Mouse (Mus musculus): ENCODE data around the gene Znrf1.

Znrf1 gene

DNA sequence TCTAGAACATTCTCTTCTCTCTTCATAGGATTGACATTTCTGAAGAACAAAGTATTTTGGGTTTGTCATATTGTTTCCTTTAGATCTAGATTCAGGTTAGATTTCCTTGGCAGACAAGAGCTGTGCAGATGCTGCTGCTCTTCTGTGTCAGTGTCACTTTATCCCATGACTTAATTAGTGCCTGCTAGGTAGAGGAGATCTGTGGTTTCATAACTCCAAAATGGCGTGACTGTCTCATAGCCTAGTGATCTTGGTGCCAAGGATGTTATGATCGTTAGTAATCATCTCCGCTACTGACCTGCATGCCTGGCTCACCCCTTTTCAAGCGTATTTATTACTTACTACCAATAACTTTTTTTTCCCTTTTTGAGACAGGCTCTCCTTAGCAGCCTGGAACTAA, 34.0 kb downstream of the Znrf1 start:
- DNase-seq (ENCODE audit: low spot score): no peak

DNA sequence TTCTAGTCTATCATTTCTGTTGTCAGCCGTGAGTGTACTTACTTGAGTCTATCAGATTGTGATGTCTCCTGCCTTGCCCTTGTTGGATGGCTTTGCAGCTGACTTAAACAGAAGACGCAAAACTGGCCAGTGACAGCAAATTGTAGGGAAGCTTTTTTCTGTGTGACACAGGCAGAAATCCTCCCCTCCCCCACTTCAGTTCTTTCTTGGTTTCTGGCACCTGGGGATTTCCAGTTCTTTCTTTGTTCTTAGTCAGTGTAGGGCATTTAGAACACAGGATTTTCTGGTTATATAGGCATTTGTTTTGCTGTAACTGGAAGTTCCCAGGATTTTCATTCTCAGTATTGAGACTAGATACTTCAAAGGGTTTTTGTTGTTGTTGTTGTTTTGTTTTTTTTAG, 34.5 kb downstream of the Znrf1 start:
- no peak for DNase-seq (ENCODE audit: low spot score)

DNA sequence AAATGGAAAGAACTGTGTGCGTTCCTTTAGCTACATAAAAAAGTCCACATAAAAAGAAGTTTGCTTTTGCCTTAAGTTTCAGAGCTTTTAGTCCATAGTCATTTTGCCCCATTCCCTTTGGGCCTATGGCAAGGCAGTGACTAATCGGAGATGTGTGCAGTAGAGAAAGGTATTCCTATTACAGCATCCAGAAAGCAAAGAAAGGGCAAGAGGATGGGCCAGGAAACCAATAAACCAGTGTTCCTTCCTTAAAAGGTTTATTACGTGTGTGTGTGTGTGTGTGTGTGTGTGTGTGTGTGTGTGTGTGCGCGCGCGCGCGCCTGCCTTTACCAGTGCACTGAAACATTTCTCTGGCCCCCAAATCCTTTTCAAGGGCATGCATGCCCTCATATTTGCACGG, 35.8 kb downstream of the Znrf1 start:
- no peak for DNase-seq (ENCODE audit: low spot score)

DNA sequence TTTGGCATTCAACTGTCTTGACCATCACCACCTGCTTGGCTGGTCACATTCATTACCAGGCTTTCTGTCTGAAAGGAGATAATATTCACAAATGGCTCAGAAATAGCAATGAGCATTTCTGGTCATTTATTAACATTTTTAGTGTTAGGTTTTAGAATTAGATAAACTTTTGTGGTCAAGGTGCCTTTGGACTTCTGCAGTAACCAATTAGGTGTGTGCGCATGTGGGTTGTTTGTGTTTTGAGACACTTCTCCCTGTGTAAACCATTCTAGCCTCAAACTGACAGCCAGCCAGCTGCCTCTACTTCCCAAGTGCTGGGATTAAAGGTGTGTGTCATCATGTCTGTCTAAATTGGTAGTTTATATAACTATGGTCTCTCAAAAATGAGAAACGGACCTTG, 36.5 kb downstream of the Znrf1 start:
- no peak for DNase-seq (ENCODE audit: low spot score)

DNA sequence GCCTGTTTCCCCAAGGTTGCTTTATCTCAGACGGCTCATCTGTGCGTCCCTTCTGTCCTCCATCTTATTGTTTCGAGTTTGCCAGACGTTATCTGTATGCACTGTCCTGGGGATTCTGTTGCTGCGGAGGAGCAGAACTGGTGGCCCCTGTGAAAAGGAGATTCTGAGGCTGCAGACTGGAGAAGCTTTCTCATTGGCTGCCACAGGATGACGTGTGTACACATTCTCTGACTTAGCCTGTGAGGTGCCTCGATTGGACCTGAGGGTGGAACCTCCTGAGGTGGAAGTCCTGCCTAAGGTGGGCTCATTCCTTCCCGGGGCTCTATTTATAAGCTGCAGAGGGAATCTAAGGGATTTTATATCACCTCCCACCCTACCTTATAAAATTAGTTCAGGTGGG, 37.7 kb downstream of the Znrf1 start:
- DNase-seq (ENCODE audit: low spot score): peak; percentile 24

DNA sequence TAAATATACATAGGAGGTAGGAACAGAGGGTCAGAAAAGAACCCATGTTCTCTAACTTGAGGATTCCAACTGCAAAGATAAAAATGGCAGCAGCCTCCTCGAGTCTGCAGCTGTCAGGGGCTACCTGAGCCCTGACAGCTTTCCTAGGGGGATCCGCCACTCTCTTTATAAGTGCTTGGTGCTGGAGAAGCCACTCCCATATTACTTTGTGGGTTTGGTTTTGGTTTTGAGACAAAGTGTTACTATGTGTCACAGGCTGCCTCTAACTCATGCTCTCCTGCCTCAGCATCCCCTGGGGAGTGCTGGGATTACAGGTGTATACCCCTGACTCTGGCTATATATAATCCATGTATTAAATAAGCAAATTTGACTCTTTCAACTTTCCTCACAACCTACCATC, 38.1 kb downstream of the Znrf1 start:
- DNase-seq (ENCODE audit: low spot score): peak; percentile 52

DNA sequence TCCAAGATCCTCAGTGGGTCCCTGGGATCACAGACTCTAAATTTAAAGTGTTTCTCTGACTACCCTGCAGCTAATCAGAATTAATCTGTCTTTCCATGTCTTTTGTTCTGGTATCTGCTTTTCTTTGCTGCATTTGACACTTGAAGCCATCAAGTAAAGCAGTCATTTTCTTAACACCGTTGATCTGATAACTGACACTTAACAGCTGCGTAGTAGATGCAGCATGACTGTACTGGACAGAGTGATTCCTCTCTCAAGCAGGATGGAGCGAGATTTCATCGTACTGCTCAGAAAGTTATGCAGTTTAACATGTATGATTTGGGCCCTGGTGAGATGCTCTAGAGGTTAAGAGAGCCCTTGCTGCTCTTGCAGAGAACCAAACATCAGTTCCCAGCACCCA, 39.6 kb downstream of the Znrf1 start:
- no peak for DNase-seq (ENCODE audit: low spot score)

DNA sequence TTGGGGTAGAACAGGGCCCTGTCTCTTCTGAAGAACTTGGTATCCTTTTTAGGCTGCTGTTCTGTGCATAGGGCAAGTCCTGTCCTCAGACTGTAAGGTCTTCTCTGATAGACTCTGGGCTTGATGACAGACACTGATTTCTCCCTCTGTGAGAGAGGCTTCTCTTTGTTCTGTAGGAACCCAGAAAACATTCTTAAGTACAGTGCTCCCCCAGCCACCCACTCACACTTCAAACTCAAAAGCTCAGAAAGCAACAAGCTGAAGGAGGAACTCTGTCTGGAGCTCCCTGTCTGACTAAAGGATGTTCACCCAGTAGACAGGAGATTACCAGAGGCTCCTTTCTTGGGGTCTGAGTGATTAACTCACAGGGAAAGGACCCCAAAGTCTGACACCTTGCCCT, 40.6 kb downstream of the Znrf1 start:
- no peak for DNase-seq (ENCODE audit: low spot score)

DNA sequence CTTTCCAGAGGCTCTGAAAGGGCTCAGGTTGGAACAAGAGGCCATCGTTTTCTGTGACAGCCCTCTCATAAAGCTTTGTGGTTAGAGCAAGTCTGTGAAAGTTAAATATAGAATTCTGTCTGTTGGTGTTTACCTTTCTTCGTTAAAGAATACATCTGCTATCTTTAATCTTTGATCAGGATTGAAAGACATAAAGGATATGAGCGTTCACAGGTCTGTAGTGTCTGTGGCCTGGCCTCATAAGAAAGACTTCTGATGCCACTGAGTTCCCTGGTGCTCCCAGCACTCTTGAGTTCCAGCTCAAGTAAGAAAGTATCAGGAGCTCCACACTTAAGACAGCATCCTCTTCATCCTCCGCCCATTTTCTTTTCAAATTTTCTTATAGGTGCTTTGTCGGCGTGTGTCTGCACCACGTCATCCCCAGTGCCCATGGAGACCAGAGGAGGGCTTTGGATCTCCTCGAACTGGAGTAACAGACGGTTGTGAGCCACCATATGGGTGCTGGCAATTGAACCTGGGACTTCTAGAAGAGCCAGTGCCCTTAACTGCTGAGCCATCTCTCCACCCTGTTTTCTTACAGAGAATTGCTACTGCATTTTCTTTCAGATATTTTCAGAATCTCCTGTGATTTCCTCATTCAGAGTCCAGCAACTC, 42.1 kb downstream of the Znrf1 start:
- no peak for DNase-seq (ENCODE audit: low spot score)

DNA sequence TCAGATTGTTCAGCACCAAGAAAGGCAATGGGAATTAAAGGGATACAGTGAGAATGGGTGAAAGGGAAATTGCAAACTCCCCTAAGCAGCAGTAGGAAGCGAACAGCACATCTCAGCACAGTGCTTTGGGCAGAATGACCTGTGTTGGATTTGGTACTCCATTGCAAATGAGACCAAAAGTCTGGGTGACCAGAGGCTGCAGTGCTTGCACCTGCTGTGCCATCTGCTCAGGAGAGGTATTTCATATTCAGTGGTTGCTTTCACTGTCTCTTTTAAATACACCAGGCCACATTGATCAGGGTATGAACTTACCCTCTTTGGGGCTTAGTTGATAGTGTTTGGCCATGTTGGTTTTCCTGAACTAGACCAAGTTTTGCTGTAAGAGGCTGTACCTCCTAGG, 43.4 kb downstream of the Znrf1 start:
- DNase-seq (ENCODE audit: low spot score): no peak

DNA sequence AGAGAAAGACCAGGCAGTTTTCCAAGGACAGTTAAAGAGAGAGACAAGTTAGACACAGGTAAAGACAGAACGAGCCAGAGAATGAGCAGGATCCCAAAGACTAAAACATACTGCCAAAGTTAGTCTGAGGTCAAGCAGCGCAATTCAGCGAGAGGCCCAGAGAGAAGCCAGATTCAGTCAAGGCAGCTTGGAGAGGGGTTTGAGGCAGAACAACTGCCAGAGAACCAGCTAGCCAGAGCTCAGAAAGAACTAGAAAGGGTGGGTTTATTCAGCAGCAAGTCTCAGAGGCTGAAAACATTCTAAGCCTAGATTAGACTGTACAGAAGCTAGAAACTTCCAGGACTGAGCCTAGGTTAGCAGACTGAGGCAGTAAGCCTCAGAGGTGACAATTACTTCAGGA, 44.4 kb downstream of the Znrf1 start:
- DNase-seq (ENCODE audit: low spot score): no peak

DNA sequence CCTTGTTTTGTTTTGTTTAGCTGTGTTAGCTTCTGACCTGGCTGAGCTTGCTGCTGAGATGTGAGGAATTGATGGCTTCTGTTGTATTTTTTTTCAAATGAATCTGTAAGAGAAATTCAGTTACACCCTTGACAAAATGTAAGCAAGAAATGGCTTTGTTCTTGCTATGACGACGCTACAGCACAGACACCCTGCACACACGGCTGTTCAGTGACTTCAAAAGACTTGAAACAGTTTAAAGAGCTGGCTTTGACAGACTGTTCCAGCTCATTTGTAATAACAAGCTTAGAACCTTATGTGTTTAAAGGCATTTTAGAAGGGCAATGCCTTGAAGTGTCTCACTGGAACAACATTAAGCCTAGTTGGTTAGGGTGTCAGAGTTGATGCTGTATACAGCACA, 46.5 kb downstream of the Znrf1 start:
- no peak for DNase-seq (ENCODE audit: low spot score)

DNA sequence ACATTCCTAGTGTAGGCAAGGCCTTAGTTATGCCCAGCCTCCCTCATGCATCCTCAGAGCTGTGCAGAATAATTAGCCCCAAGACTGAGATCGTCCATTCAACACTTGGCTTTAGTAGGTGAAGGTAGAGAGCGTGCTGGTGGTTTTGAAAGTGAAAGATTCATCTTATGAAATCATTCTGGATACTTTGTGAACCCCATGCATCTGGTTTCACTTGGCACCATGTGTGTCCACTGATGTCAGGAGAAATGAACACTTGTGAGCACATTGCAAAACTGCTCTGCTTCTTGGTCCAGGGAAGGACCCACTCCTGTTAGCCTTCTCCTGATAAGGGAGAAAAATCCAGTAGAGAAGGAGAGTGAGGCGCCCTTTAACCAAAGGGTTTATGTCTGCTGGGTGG, 49.0 kb downstream of the Znrf1 start:
- no peak for DNase-seq (ENCODE audit: low spot score)

DNA sequence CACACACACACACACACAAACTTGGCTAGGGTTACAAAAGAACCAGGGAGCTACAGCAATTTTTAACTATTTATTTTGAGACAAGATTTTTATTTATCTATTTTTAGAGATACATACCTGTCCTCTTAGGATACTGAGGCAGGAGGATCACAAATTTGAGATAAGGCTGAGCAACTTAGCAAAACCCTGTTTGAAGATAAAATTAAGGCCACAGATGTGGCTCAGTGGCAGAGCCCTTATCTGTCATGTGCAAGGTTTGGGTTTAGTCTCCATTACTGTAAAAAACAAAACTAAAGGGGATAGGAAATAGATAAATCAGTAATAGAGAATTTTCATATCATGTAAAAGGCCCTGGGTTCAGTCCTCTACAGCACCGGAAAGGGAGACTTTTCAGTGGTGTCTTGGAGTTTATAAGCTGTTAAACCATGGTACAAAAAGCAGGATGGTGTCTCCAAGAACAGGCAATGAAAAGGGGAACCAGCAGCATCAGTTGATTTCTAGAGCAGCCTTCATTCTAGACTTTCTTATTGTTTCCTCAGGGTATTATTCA, 51.7 kb downstream of the Znrf1 start:
- DNase-seq (ENCODE audit: low spot score): no peak

DNA sequence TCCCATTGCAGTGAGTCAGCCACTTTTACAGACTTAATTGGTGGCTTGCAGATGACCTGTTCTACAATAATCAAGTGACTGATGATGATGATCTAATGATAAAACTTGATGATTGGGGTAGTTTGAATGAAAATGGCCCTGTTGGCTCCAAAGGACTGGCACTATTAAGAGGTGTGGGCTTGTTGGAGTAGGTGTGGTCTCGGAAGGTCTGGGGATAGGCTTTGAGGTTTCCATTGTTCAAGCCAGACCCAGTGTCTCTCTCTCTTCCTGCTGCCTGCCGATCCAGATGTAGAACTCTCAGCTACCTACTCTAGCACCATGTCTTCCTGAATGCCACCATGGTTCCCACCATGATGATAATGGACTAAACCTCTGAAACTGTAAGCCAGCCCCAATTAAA, 52.4 kb downstream of the Znrf1 start:
- no peak for DNase-seq (ENCODE audit: low spot score)

DNA sequence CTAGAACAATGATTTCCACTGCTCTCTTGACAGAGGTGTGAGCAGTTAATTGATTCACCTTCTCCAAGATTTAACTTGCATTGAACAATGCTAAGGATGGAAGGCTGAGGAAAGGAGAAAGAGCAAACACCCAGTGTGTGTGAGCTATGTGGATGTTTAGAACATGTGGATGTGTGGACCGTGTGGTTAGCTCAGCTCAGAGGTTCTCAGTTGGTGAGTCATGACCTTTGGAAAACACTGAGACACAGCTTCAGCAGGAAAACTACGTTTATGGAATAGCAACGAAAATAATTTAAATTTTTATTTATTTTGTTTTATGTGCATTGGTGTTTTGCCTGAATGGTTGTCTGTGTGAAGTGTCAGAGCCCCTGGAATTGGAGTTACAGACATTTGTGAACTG, 54.3 kb downstream of the Znrf1 start:
- DNase-seq (ENCODE audit: low spot score): no peak

DNA sequence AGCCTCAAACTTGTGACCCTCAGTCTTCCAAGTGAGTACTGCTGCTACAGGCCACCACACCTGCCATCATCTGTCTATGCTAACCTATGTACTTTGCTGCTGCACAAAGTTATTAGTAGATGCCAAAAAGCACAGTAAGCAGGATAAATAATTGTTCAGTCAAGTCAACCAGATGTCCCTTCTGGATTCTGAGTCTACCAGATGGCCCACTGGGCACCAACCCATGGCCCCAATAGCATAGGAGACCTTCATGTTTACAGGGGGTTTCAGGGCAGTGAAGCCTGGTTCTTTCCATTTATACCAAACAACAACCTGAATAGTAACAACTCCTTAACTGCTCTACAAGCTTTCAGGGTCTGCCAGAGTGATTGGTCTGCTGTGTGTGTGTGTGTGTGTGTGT, 55.3 kb downstream of the Znrf1 start:
- DNase-seq (ENCODE audit: low spot score): no peak

DNA sequence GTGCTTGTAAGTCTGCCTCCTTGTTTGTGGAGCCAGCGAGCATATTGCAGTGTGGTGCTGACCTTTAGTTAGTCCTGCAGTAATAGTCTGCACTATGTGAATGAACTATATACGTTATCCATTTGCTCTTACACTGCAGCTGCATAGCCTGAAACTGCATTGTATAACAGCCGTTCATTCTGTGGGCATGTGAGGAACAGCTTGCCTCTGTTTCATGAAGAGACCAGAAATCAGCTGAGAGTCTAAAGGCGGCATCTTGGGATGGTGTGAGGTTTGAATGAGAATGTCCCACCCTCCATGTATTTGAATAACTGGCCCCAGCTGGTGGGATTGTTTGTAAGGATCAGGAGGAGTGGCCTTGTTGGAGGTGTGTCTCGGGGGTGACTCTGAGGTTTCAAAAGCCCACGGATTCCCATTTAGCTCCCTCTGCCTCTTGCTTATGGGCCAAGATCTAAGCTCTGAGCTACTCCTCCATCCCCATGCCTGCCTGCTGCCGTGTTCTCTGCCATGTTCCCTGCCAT, 56.6 kb downstream of the Znrf1 start:
- no peak for DNase-seq (ENCODE audit: low spot score)

DNA sequence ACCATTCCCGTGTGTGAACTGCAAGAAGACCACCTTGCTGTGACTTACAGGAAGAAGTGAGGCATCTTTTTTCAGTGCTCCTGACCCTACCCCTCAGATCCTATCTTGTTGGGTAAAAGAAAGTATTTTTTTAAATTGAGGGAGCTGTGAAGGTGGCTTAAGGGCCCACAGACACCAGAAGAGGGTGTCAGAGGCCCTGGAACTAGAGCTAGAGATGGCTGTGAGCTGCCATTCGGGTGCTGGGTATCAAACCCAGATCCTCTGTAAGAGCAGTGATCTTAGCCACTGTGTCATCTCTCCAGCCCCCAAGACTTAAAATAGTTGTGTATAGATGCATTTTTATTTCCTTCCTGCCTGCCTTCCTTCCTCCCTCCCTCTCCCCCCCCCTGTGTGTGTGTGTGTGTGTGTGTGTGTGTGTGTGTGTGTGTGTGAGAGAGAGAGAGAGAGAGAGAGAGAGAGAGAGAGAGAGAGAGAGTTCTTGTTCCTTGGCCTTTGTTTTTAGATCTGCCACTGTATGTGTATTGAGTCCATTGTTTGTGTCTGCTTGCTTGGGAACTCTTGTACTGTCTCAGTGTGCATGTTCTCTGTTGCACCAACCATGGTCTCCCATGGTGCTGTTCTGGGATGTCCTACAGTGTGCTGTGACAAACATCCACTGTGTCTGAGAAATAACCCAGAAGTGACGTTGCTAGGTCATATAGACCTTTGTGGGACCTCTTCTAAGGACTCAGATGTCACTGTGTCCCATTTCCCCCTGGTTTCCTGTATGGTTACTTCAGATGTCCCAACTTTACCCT, 58.3 kb downstream of the Znrf1 start:
- DNase-seq (ENCODE audit: low spot score): no peak

DNA sequence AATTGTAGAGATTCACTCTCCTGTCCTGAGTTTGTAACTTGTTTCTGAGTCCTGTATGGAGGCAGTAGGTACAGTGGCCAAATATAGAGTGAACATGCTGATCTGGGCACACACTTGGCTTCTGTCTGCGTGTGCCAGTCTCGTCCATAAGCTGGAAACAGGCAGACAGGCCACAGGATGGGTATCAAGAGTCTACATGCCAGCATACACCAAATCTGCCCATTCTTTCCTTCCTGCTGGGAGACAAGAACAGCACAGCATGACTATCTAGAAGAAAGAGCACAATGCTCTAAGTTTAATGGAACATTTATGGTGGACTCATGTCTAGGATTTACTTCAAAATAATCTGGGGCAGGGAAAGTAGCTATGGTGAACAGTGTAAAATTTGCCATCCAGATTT, 59.1 kb downstream of the Znrf1 start:
- no peak for DNase-seq (ENCODE audit: low spot score)

DNA sequence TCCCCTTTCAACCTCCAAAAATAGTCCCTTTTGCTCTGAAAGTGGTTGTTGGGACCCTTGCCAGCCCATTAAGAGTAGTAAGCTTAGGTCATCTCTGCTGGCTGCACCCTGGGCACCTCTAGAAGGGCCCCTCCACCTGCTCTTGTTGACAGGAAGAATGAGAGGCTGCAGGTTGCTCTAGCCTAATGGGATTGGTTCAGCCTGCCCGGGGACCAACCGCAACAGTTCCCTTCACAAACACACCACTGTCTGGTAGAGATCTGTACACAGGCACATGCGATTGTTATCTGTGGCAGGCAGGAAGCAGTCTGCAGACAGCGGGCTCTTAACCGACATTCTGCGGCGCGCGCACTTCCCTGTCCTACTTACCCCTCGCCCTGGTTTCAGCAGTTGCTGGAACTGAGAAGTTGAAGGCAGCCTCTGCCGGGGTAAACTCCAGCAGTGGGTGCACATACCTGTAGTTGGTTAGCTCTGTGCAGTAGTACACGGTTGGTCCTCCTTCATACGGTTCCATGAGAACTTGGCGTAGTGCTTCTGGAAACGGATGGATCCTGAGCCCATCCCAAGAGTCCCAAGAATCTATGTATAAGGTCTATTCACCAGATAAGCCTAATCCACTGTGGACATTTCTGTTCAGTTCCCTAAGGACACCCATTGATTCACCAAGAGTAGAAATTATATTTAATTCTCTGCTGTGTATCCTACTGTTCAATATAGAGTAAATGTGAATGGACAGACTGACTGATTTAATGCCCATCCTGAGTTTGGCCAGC, 60.0 kb downstream of the Znrf1 start:
- no peak for DNase-seq (ENCODE audit: low spot score)

DNA sequence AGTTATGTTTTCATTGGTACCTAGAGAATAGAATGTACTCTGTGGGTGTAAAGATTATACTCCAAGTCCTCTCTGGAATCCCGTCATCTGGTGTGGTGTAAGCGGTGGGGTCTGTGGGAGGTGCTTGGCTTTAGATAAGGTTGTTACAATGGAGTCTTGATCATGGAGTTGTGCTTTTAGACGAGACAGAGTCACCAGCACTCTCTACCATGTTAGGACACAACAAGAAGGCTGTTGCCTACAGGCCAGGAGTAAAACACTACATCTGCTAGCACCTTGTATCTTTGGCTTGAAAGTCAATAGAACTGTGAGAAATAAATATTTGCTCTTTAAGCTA, 60.6 kb downstream of the Znrf1 start:
- DNase-seq (ENCODE audit: low spot score): no peak

DNA sequence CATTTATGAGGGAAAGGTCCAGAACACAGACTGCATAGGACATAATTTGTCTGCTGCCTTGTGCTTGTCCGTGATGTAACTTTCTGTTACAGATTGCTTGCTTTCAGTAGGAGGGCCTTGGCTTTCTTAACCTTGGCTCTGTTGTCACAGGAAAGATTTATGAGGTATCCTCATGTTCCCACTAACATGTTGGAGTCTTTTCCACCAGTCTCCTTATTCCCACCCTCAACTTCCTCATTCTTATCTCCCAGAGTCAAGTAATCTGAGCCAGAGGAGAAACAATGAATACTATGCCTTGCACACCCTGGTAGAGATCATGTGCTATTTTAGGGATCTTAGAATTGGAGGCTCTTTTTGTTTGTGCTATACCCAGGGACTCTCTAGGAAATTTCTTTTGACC, 61.4 kb downstream of the Znrf1 start:
- peak; percentile 57 for DNase-seq (ENCODE audit: low spot score)

Data from testis, postnatal 14 days (tissue).